ENCODE assay signal across 41 mouse cellular contexts in the genomic region with DNA sequence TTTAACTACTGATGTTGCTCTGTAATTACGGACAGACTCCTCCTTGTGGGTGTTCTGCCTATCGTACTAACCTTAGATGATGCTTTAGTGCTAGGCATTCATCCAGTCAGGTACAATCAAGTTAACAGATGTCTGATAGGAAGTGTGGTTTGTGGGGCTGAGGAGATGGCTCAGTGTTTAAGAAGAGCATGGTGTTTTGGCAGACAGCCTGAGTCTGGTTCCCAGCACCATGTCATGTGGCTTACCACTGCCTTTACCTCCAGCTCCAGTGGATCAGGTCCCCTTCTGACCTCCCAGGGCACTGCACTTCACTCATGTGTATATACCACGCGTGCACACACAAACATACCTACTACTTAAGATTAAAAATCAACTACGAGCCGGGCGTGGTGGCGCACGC. TPM values are rescaled to one million over a fixed set of nuclear protein-coding genes. Genes with fewer than 3 reads are reported as not detected.
A peak's percentile ranks its signal among the peaks of the same experiment; 100 is the strongest.
DNase-seq lines count a peak whose midpoint lies in the region; ATAC-seq and TF ChIP-seq lines count a peak whose summit lies in the region.
"Had no signal": no experiment of that assay in that cellular context is flagged by ENCODE, and none has a peak within 500 bp of the region (broad histone marks: within the 10 kb centered on the region; RNA-seq: fewer than 3 reads in every experiment).

No protein-coding gene starts in this region.

- H3K4me1 ChIP-seq in liver, embryonic 12.5 days: peaks cover 73% of the 10 kb centered on the region
- peaks cover 28 to 32% of the 10 kb centered on the region in 2 experiments for H3K4me1 ChIP-seq in MEL (ENCODE audit: control insufficient read depth in 1 of 2, insufficient read depth in 2 of 2, low read length in 2 of 2)

- TF ChIP-seq CTCF in MEL (IDR thresholded peaks at IDR 0.05 in 2 of 3, conservative IDR thresholded peaks at IDR 0.05 in 1 of 3; ENCODE audit: control insufficient read depth in 1 of 3, insufficient read depth in 1 of 3, low read depth in 2 of 3, low read length in 3 of 3, poor library complexity in 1 of 3, severe bottlenecking in 1 of 3): peak in 1 of 3 experiments; percentile 8; a peak in 1 of 6 replicates
- no peak for TF ChIP-seq CTCF in left cerebral cortex, adult 2 months (IDR thresholded peaks at IDR 0.05)

- peak overlapping the region; percentile 62 for H3K27ac ChIP-seq in liver, embryonic 12.5 days
- H3K27ac ChIP-seq in MEL (ENCODE audit: control insufficient read depth, low read depth, low read length): peak overlapping the region; percentile 36; the same call in 1 of the 2 replicates
- H3K27ac ChIP-seq in left cerebral cortex, adult 2 months: no peak overlapping the region
- H3K27ac ChIP-seq: embryonic facial prominence, embryonic 13.5 days; forebrain, embryonic 12.5 days; kidney, embryonic 15.5 days; limb, embryonic 13.5 days; midbrain, embryonic 10.5 days; midbrain, embryonic 15.5 days; neural tube, embryonic 15.5 days had no signal

- 0 out of 2 replicates have a peak overlapping the region, but pooled peaks have one; percentile 53 for H3K4me2 ChIP-seq in liver, embryonic 12.5 days
- H3K4me2 ChIP-seq: embryonic facial prominence, embryonic 13.5 days; forebrain, embryonic 12.5 days; kidney, embryonic 15.5 days; limb, embryonic 13.5 days; midbrain, embryonic 15.5 days; neural tube, embryonic 15.5 days had no signal

- no peaks in the 10 kb centered on the region for H3K27me3 ChIP-seq in liver, embryonic 12.5 days (replicated peaks)
- no peaks in the 10 kb centered on the region for H3K27me3 ChIP-seq in MEL (ENCODE audit: control insufficient read depth in 1 of 2, insufficient read depth in 2 of 2, low read length in 2 of 2)
- H3K27me3 ChIP-seq: embryonic facial prominence, embryonic 13.5 days; forebrain, embryonic 12.5 days; kidney, embryonic 15.5 days; limb, embryonic 13.5 days; midbrain, embryonic 15.5 days; neural tube, embryonic 15.5 days had no signal

- no peak for DNase-seq in liver
- peak; percentile 67 for DNase-seq in 416B (ENCODE audit: low read depth)
- DNase-seq in MEL (ENCODE audit: low read depth, low spot score): peak; percentile 90
- DNase-seq in left cerebral cortex, adult 2 months (ENCODE audit: extremely low spot score in 1 of 2, low spot score in 2 of 2): no peak
- no peak for DNase-seq in adrenal gland, postnatal 25 days
- DNase-seq: adrenal gland, adult 8-10 months; cerebellum, adult 18-20 months; cerebellum, postnatal 10 days; forebrain, postnatal 0 days; gastrocnemius, postnatal 10 days; kidney, adult 18-20 months; kidney, postnatal 25 days; lung, postnatal 36 days; retina, postnatal 1 day; right cerebral cortex, postnatal 14 days; thymus, postnatal 14 days had no signal

- TF ChIP-seq EP300 in MEL (IDR thresholded peaks at IDR 0.05; ENCODE audit: low read depth in 1 of 2, low read length in 2 of 2): peak; percentile 64 to 69

- intact Hi-C loops in left cerebral cortex, adult 2 months (cut with DNase I): no loop called here

- H3K79me2 ChIP-seq in MEL (ENCODE audit: control insufficient read depth, insufficient read depth, low read length, poor library complexity): peaks cover 73% of the 10 kb centered on the region

- no peak for TF ChIP-seq RAD21 in MEL (IDR thresholded peaks at IDR 0.05; ENCODE audit: low read depth, low read length)

- no peaks in the 10 kb centered on the region for H3K9me3 ChIP-seq in liver, embryonic 12.5 days (replicated peaks)
- H3K9me3 ChIP-seq in MEL (replicated peaks; ENCODE audit: insufficient read depth, low read length): no peaks in the 10 kb centered on the region
- H3K9me3 ChIP-seq: embryonic facial prominence, embryonic 13.5 days; forebrain, embryonic 12.5 days; kidney, embryonic 15.5 days; limb, embryonic 13.5 days; midbrain, embryonic 10.5 days; midbrain, embryonic 15.5 days; neural tube, embryonic 15.5 days had no signal

- WGBS in liver, embryonic 12.5 days (ENCODE audit: insufficient replicate concordance): 78% methylated on average over 9 of the region's 9 CpGs

- no peak for TF ChIP-seq POLR2A in MEL (IDR thresholded peaks at IDR 0.05; ENCODE audit: control insufficient read depth in 1 of 2, insufficient read depth in 1 of 2, low read depth in 1 of 2, low read length in 2 of 2, poor library complexity in 1 of 2)

- no peak for ATAC-seq in liver, embryonic 12.5 days
- ATAC-seq in megakaryocyte progenitor cell, adult 5-6 weeks (replicated peaks; ENCODE audit: poor library complexity): peak; percentile 16; the same call in 1 of the 2 replicates
- ATAC-seq: CD4-positive, CD25-positive, alpha-beta regulatory T cell, adult 4 months; forebrain, postnatal 0 days; hindbrain, embryonic 16.5 days; midbrain, embryonic 15.5 days had no signal

- H3K36me3 ChIP-seq in liver, embryonic 12.5 days: peaks cover 4% of the 10 kb centered on the region; the same call in 1 of the 2 replicates
- H3K36me3 ChIP-seq in MEL (ENCODE audit: control insufficient read depth in 1 of 2, insufficient read depth in 2 of 2, low read length in 2 of 2): peaks cover 7 to 54% of the 10 kb centered on the region in 2 experiments
- H3K36me3 ChIP-seq: embryonic facial prominence, embryonic 13.5 days; forebrain, embryonic 12.5 days; kidney, embryonic 15.5 days; limb, embryonic 13.5 days; midbrain, embryonic 15.5 days; neural tube, embryonic 15.5 days had no signal

- H3K9ac ChIP-seq in liver, embryonic 12.5 days: no peak overlapping the region
- H3K9ac ChIP-seq in MEL (ENCODE audit: control insufficient read depth, low read depth, low read length, poor library complexity, severe bottlenecking): no peak overlapping the region
- H3K9ac ChIP-seq: embryonic facial prominence, embryonic 13.5 days; forebrain, embryonic 12.5 days; forebrain, postnatal 0 days; kidney, embryonic 15.5 days; limb, embryonic 13.5 days; midbrain, embryonic 15.5 days; neural tube, embryonic 15.5 days had no signal

- H3K4me3 ChIP-seq in liver, embryonic 12.5 days: no peak overlapping the region
- 0 out of 4 replicates have a peak overlapping the region, but pooled peaks of 1 of the 2 experiments have one; percentile 6 for H3K4me3 ChIP-seq in MEL (ENCODE audit: control insufficient read depth in 1 of 2, insufficient read depth in 1 of 2, low read depth in 2 of 2, low read length in 2 of 2)
- no peak overlapping the region for H3K4me3 ChIP-seq in left cerebral cortex, adult 2 months
- H3K4me3 ChIP-seq: embryonic facial prominence, embryonic 13.5 days; forebrain, embryonic 12.5 days; kidney, embryonic 15.5 days; limb, embryonic 13.5 days; midbrain, embryonic 10.5 days; midbrain, embryonic 15.5 days; neural tube, embryonic 15.5 days had no signal

TF ChIP-seq in MEL, 35 proteins besides CTCF, POLR2A, EP300 and RAD21 (continues in another document):
- TF ChIP-seq CHD2 (IDR thresholded peaks at IDR 0.05; ENCODE audit: low read length) (no peak), TAL1 (IDR thresholded peaks at IDR 0.05; ENCODE audit: low read length) (peak; percentile 54), ETS1 (IDR thresholded peaks at IDR 0.05; ENCODE audit: low read depth, low read length) (peak; percentile 91), ZKSCAN1 (IDR thresholded peaks at IDR 0.05; ENCODE audit: low read depth, low read length) (no peak), TBP (IDR thresholded peaks at IDR 0.05; ENCODE audit: low read depth, low read length) (no peak), POLR2AphosphoS2 (IDR thresholded peaks at IDR 0.05; ENCODE audit: low read length) (no peak), POLR2AphosphoS5 (IDR thresholded peaks at IDR 0.05; ENCODE audit: borderline replicate concordance, low read depth, low read length) (no peak), MYB (IDR thresholded peaks at IDR 0.05; ENCODE audit: low read depth, low read length) (no peak), ELF1 (IDR thresholded peaks at IDR 0.05; ENCODE audit: low read depth, low read length) (peak; percentile 20; the same call in 1 of the 2 replicates), UBTF (IDR thresholded peaks at IDR 0.05; ENCODE audit: borderline replicate concordance, insufficient read depth, low read depth, low read length) (no peak), MXI1 (IDR thresholded peaks at IDR 0.05; ENCODE audit: low read depth, low read length) (peak; percentile 96), NRF1 (IDR thresholded peaks at IDR 0.05; ENCODE audit: insufficient read depth, low read depth, low read length, poor library complexity, severe bottlenecking) (no peak), MYC (IDR thresholded peaks at IDR 0.05; ENCODE audit: low read depth, low read length) (peak; percentile 86), CHD1 (IDR thresholded peaks at IDR 0.05; ENCODE audit: low read depth, low read length) (no peak), GABPA (IDR thresholded peaks at IDR 0.05; ENCODE audit: low read depth, low read length) (no peak), ZNF384 (IDR thresholded peaks at IDR 0.05; ENCODE audit: low read depth, low read length) (no peak)

RNA-seq across cellular contexts. Expression of a gene that starts 4.1 kb away (rescaled TPM):
- polyA plus RNA-seq in liver, embryonic 12.5 days (2016; fragmentation: Nextera tagmentation; extraction: Ambion mirVana): 28.5 and 28.8 TPM in 2 replicates
- 24.2 and 30.3 TPM in 2 replicates for total RNA-seq in MEL (2012; rRNA removed)
- 100 to 1,000 TPM in 1 of 2 experiments, 10 to 100 TPM in 1; 67.2 to 186 TPM for polyA plus RNA-seq in MEL (2012; ENCODE audit: insufficient read depth in 1 of 2, insufficient read length in 2 of 2, low read depth in 1 of 2, low replicate concordance in 2 of 2, missing spikeins in 1 of 2)
- total RNA-seq in megakaryocyte progenitor cell, adult 5-6 weeks (2015): 42.2 and 47.8 TPM in 2 replicates
- 21.8 and 24.6 TPM in 2 replicates for total RNA-seq in megakaryocyte progenitor cell, adult 5-6 weeks (2017)
- 10 to 100 TPM; 37.6 to 46.2 TPM for total RNA-seq in left cerebral cortex, adult 2 months (2021)
- total RNA-seq in adrenal gland, postnatal 25 days (2021): 50.8 and 50.9 TPM in 2 replicates

RNA-seq across cellular contexts. Expression of a gene that starts 4.3 kb away (rescaled TPM):
- polyA plus RNA-seq in liver, embryonic 12.5 days (2016; fragmentation: Nextera tagmentation; extraction: Ambion mirVana): 82.7 and 86.3 TPM in 2 replicates
- 59.5 and 65.5 TPM in 2 replicates for total RNA-seq in MEL (2012; rRNA removed)
- polyA plus RNA-seq in MEL (2012; ENCODE audit: insufficient read depth in 1 of 2, insufficient read length in 2 of 2, low read depth in 1 of 2, low replicate concordance in 2 of 2, missing spikeins in 1 of 2): 100 to 1,000 TPM in 1 of 2 experiments, 10 to 100 TPM in 1; 74.6 to 102 TPM
- total RNA-seq in megakaryocyte progenitor cell, adult 5-6 weeks (2015): 52.8 and 64.3 TPM in 2 replicates
- 42.6 and 51.7 TPM in 2 replicates for total RNA-seq in megakaryocyte progenitor cell, adult 5-6 weeks (2017)
- 10 to 100 TPM; 52.7 to 65.9 TPM for total RNA-seq in left cerebral cortex, adult 2 months (2021)
- total RNA-seq in adrenal gland, postnatal 25 days (2021): 59.9 and 86.4 TPM in 2 replicates

RNA-seq across cellular contexts. Expression of a gene that starts 44.4 kb away (rescaled TPM):
- not detected in 2 replicates for polyA plus RNA-seq in liver, embryonic 12.5 days (2016; fragmentation: Nextera tagmentation; extraction: Ambion mirVana)
- not detected in 2 replicates for total RNA-seq in MEL (2012; rRNA removed)
- not detected for polyA plus RNA-seq in MEL (2012; ENCODE audit: insufficient read depth in 1 of 2, insufficient read length in 2 of 2, low read depth in 1 of 2, low replicate concordance in 2 of 2, missing spikeins in 1 of 2)
- not detected in 2 replicates for total RNA-seq in megakaryocyte progenitor cell, adult 5-6 weeks (2015)
- total RNA-seq in megakaryocyte progenitor cell, adult 5-6 weeks (2017): not detected in 2 replicates
- total RNA-seq in left cerebral cortex, adult 2 months (2021): not detected
- not detected in 2 replicates for total RNA-seq in adrenal gland, postnatal 25 days (2021)
- total RNA-seq: adrenal gland, adult 8-10 months; common myeloid progenitor, adult 5-6 weeks; forebrain, postnatal 0 days; gastrocnemius, postnatal 10 days; heart, postnatal 25 days; layer of hippocampus, adult 18-20 months; layer of hippocampus, postnatal 14 days; left cerebral cortex, adult 8-10 months; left cerebral cortex, postnatal 36 days had no signal
- polyA plus RNA-seq: brain, embryonic 14.5 days; CD4-positive, CD25-positive, alpha-beta regulatory T cell, adult 4 months; embryonic facial prominence, embryonic 13.5 days; forebrain, embryonic 12.5 days; forebrain, postnatal 0 days; heart, embryonic 14.5 days; hindbrain, embryonic 11.5 days; hindbrain, embryonic 16.5 days; intestine, embryonic 14.5 days; kidney, embryonic 15.5 days; limb, embryonic 13.5 days; liver, embryonic 16.5 days; lung, embryonic 16.5 days; midbrain, embryonic 10.5 days; midbrain, embryonic 15.5 days; neural tube, embryonic 15.5 days; small intestine, adult 2 months; stomach, embryonic 14.5 days had no signal

Comparison
In these comparisons a context has a peak if more than half of its experiments do, and no peak if none do; other contexts are left out.
1. DNase-seq: peak in 416B (single experiment) and MEL (single experiment); none in liver (single experiment), left cerebral cortex, adult 2 months (0 of 2) and adrenal gland, postnatal 25 days (single experiment).